Mouse (Mus musculus) midbrain, embryonic 15.5 days (tissue): ENCODE results near the gene Ablim1. TPM values are rescaled to one million over a fixed set of nuclear protein-coding genes. Genes with fewer than 3 reads are reported as not detected.

Experiments
- ATAC-seq: fragments of 200-750 bp; cut with Nextera tagmentation; replicated peaks from 2 replicates; pipeline ENCODE4 v1.8.0; 2017; ENCODE audit warnings: moderate TSS enrichment
- H3K27ac ChIP-seq: fragments of 300-500 bp; sonication (generic); 2 replicates; pipeline ENCODE4 v1.5.1; 2015; ENCODE audit warnings: mild to moderate bottlenecking, inconsistent platforms
- H3K27me3 ChIP-seq: fragments of 300-500 bp; sonication (generic); replicated peaks from 2 replicates; pipeline ENCODE4 v1.6.1; 2015; ENCODE audit warnings: inconsistent platforms
- H3K36me3 ChIP-seq: fragments of 300-500 bp; sonication (generic); replicated peaks from 2 replicates; pipeline ENCODE4 v1.6.1; 2015; ENCODE audit warnings: inconsistent platforms
- H3K4me1 ChIP-seq: fragments of 300-500 bp; sonication (generic); 2 replicates; pipeline ENCODE4 v1.6.1; 2015; ENCODE audit warnings: inconsistent platforms
- H3K4me2 ChIP-seq: fragments of 300-500 bp; sonication (generic); 2 replicates; pipeline ENCODE4 v1.6.1; 2015; ENCODE audit warnings: inconsistent platforms, mild to moderate bottlenecking, moderate library complexity
- H3K4me3 ChIP-seq: fragments of 300-500 bp; sonication (generic); 2 replicates; pipeline ENCODE4 v1.5.1; 2015; ENCODE audit warnings: mild to moderate bottlenecking, inconsistent platforms
- H3K9ac ChIP-seq: fragments of 300-500 bp; sonication (generic); 2 replicates; pipeline ENCODE4 v1.6.1; 2015; ENCODE audit warnings: mild to moderate bottlenecking, inconsistent platforms
- H3K9me3 ChIP-seq: fragments of 300-500 bp; sonication (generic); 2 replicates; pipeline ENCODE4 v1.6.1; 2016; ENCODE audit warnings: inconsistent platforms
- WGBS: fragments of 180-500 bp; shearing (Covaris S2); methylation state at CpG from one replicate; pipeline ENCODE4 v1.1.7; 2015; ENCODE audit warnings: mixed read lengths; 5-methylcytosine and 5-hydroxymethylcytosine counted together
- polyA plus RNA-seq: library from polyadenylated mRNA; unstranded; fragments of >200 nt; fragmentation: Nextera tagmentation; extraction: Ambion mirVana; gene quantifications from 2 replicates; pipeline ENCODE4 v1.2.1, GENCODE M21; 2015

Gene Ablim1
- polyA plus RNA-seq, 1 experiment from 2014 or later: 64.5 TPM

GRCm38 (mm10) chr19:56995441-56995840, 319.3 kb downstream of the Ablim1 start:
- no peaks in the 10 kb centered on the region for H3K27me3 ChIP-seq
- H3K4me1 ChIP-seq: peaks cover 16% of the 10 kb centered on the region
- no peak overlapping the region for H3K9ac ChIP-seq
- ATAC-seq: no peak
- H3K4me2 ChIP-seq: no peak overlapping the region
- H3K27ac ChIP-seq: no peak overlapping the region
- no peak overlapping the region for H3K4me3 ChIP-seq
- H3K9me3 ChIP-seq: no peaks in the 10 kb centered on the region
- H3K36me3 ChIP-seq: no peaks in the 10 kb centered on the region
- 90% methylated on average over 4 of the region's 4 CpGs for WGBS

- no peak overlapping the region for H3K9ac ChIP-seq
- H3K27ac ChIP-seq: no peak overlapping the region
- H3K4me3 ChIP-seq: no peak overlapping the region
- H3K36me3 ChIP-seq: no peaks in the 10 kb centered on the region
- no peak for ATAC-seq
- no peaks in the 10 kb centered on the region for H3K9me3 ChIP-seq
- H3K4me1 ChIP-seq: peaks cover 23% of the 10 kb centered on the region
- H3K4me2 ChIP-seq: no peak overlapping the region
- WGBS: 68% methylated on average over 4 of the region's 4 CpGs
- H3K27me3 ChIP-seq: no peaks in the 10 kb centered on the region
Observed at GRCm38 (mm10) chr19:56994653-56995052, 320.1 kb downstream of the Ablim1 start.

DNA sequence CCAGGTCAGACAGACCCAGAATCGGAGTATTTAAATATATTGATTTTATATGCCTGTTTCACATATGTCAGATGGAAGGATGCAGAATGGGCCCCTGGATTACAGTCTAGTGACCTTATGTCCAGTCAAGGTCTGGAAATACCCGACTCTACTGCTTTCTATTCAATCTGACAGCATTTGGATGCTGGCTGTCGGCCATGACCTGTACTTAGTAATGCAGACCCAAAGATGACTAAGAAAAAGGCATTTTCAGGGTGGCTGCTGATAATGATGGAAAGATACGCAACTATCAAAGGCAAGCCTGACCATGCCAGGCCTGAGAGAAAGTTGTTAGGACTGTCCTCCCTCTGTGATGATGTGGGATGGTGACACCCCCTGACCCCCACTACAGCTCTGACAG, 321.0 kb downstream of the Ablim1 start:
- Histone ChIP-seq H3K4me1 (peaks cover 24% of the 10 kb centered on the region), H3K36me3 (no peaks in the 10 kb centered on the region), H3K27ac (no peak overlapping the region), H3K27me3 (no peaks in the 10 kb centered on the region), H3K4me3 (no peak overlapping the region), H3K9ac (no peak overlapping the region), H3K4me2 (no peak overlapping the region), H3K9me3 (no peaks in the 10 kb centered on the region)
- 77% methylated on average over 4 of the region's 4 CpGs for WGBS
- ATAC-seq: no peak

GRCm38 (mm10) chr19:56992978-56993545, 321.7 kb downstream of the Ablim1 start:
- WGBS: 69% methylated on average over 8 of the region's 8 CpGs
- H3K27me3 ChIP-seq: no peaks in the 10 kb centered on the region
- no peak overlapping the region for H3K9ac ChIP-seq
- ATAC-seq: no peak
- H3K4me1 ChIP-seq: peaks cover 24% of the 10 kb centered on the region
- H3K27ac ChIP-seq: no peak overlapping the region
- no peaks in the 10 kb centered on the region for H3K36me3 ChIP-seq
- H3K4me2 ChIP-seq: no peak overlapping the region
- H3K4me3 ChIP-seq: no peak overlapping the region
- H3K9me3 ChIP-seq: no peaks in the 10 kb centered on the region

GRCm38 (mm10) chr19:56990367-56991111, 324.2 kb downstream of the Ablim1 start:
- no peak overlapping the region for H3K9ac ChIP-seq
- H3K4me1 ChIP-seq: peaks cover 15% of the 10 kb centered on the region
- ATAC-seq: peak; percentile 76
- H3K27me3 ChIP-seq: no peaks in the 10 kb centered on the region
- no peaks in the 10 kb centered on the region for H3K36me3 ChIP-seq
- 15% methylated on average over 14 of the region's 14 CpGs for WGBS
- peak overlapping the region; percentile 64 for H3K27ac ChIP-seq
- no peak overlapping the region for H3K4me3 ChIP-seq
- peak overlapping the region; percentile 19; the same call in 1 of the 2 replicates for H3K4me2 ChIP-seq
- H3K9me3 ChIP-seq: no peaks in the 10 kb centered on the region

GRCm38 (mm10) chr19:56989171-56989570, 325.5 kb downstream of the Ablim1 start:
- H3K9me3 ChIP-seq: no peaks in the 10 kb centered on the region
- H3K36me3 ChIP-seq: no peaks in the 10 kb centered on the region
- H3K4me3 ChIP-seq: no peak overlapping the region
- 84% methylated on average over 8 of the region's 8 CpGs for WGBS
- no peak overlapping the region for H3K4me2 ChIP-seq
- peaks cover 15% of the 10 kb centered on the region for H3K4me1 ChIP-seq
- H3K27me3 ChIP-seq: no peaks in the 10 kb centered on the region
- H3K27ac ChIP-seq: no peak overlapping the region
- H3K9ac ChIP-seq: no peak overlapping the region
- no peak for ATAC-seq

GRCm38 (mm10) chr19:56984229-56984628, 330.5 kb downstream of the Ablim1 start:
- Histone ChIP-seq H3K9me3 (no peaks in the 10 kb centered on the region), H3K4me1 (no peaks in the 10 kb centered on the region), H3K27me3 (no peaks in the 10 kb centered on the region), H3K4me3 (no peak overlapping the region), H3K4me2 (no peak overlapping the region), H3K9ac (no peak overlapping the region), H3K36me3 (no peaks in the 10 kb centered on the region), H3K27ac (no peak overlapping the region)
- 69% methylated on average over 4 of the region's 4 CpGs for WGBS
- no peak for ATAC-seq

- Histone ChIP-seq H3K4me1 (no peaks in the 10 kb centered on the region), H3K9ac (no peak overlapping the region), H3K27me3 (no peaks in the 10 kb centered on the region), H3K36me3 (no peaks in the 10 kb centered on the region), H3K4me2 (no peak overlapping the region), H3K27ac (no peak overlapping the region), H3K4me3 (no peak overlapping the region), H3K9me3 (no peaks in the 10 kb centered on the region)
- ATAC-seq: no peak
- WGBS: 46% methylated on average over 10 of the region's 10 CpGs
Observed at GRCm38 (mm10) chr19:56983757-56984156, 331.0 kb downstream of the Ablim1 start.

Other genes starting within 250 kb of the Ablim1 start
- 12.9 and 14.1 TPM in 2 replicates for gene Fam160b1, start 45.8 kb upstream of the Ablim1 start, polyA plus RNA-seq
- 15.9 and 16.7 TPM in 2 replicates for gene Trub1, start 138.0 kb upstream of the Ablim1 start, polyA plus RNA-seq